Mouse (Mus musculus): ENCODE results near the gene Ptprt.

GRCm38 (mm10) chr2:162443106-162443505, 217.8 kb downstream of the Ptprt start:
- TF ChIP-seq CHD2 (IDR thresholded peaks at IDR 0.05; ENCODE audit: low read length) = no peak
- no peak for TF ChIP-seq POLR2A (IDR thresholded peaks at IDR 0.05; ENCODE audit: low read depth, low read length)

All from CH12.LX (cell line).